Mouse (Mus musculus) thymus, postnatal 25 days (tissue): ENCODE data around the gene Igsf6.
A peak's percentile ranks its signal among the peaks of the same experiment; 100 is the strongest.
"Not testable (repeated sequence)": the region's sequence is repeated elsewhere in the genome, so short reads cannot be mapped to it uniquely, and the experiment has no call there.

ENCODE experiments used
- DNase-seq: peaks from one replicate; pipeline ENCODE4 v3.0.0; 2022

The Igsf6 gene

GRCm38 (mm10) chr7:121047624-121048023 is 26.7 kb downstream of the Igsf6 start:
- no peak for DNase-seq

DNA sequence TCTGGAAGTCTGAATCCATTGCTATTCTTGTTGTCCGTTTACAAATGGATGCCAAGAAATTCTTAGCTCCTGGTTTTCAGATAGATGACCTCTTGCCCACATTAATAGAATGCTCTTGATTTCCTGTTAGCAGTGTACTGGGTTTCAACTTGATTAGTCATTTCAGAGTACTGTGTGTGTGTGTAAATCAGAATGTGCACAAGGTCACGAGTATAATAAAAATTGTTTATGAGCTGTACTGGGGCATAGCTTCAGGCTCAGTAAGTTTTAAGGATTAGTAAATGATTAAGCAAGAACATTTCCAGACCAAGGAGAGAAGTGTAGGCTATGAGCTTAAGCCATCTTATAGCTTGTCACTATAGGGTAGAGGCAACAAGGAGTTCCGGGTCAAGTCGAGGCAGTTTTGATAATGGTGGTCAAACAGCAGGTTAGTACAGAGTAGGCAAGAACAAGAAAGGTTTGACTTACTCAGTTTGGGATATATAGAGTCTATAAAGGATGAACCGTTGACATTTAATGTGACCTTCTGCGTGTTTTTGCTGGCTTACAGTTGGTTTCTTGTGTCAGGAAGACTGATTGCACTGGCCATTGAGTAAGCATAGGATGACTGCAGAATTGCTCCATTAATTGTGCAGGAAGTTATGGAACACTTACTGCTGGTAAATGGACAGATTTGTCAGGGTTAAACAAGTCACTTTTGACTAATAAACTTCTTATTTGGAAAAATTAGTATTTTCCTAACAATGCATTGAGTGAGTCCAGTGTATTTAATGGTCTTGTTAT is 28.5 kb downstream of the Igsf6 start:
- DNase-seq = no peak

GRCm38 (mm10) chr7:121044251-121044650 is 30.1 kb downstream of the Igsf6 start:
- no peak for DNase-seq

DNA sequence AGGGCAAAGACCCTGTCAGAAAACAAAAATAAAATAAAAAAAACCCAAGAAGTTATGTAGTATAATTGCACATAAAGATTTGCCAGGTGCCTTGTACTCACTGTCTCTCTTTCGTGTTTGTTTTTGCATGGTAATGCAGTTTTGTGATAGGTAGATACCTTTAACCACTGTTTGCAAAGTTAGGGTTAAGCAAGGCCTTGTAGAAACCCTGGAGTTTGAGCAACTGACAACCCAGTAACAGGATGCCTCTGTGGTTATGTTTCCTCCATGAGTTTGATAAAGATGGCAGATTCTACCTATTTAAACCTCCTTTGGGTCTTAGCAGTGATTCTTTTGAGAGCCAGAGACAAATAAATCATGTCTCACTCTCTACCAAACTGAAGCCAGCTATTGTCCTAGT is 30.9 kb downstream of the Igsf6 start:
- no peak for DNase-seq

DNA sequence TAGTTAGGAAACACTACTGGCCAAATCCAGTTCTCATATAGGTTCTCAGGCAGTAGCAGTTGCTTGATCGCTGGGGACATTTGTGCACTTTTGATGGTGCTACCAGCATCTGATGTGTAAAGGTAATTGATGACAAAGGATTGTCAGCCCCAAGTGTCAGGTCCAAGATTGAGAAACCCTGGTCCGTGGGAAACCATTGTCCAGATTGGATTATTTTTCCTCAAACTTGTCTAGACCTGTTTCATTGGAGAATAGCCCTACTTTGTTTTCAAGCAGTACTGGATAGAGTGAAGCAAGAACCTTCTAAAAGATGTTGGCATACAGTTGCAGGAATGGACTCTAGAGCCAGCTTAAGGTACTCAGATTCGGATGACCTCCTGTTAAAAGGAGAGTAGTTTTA is 31.4 kb downstream of the Igsf6 start:
- no peak for DNase-seq

GRCm38 (mm10) chr7:121041989-121042388 is 32.4 kb downstream of the Igsf6 start:
- no peak for DNase-seq

GRCm38 (mm10) chr7:121040595-121040994 is 33.8 kb downstream of the Igsf6 start:
- DNase-seq = no peak

DNA sequence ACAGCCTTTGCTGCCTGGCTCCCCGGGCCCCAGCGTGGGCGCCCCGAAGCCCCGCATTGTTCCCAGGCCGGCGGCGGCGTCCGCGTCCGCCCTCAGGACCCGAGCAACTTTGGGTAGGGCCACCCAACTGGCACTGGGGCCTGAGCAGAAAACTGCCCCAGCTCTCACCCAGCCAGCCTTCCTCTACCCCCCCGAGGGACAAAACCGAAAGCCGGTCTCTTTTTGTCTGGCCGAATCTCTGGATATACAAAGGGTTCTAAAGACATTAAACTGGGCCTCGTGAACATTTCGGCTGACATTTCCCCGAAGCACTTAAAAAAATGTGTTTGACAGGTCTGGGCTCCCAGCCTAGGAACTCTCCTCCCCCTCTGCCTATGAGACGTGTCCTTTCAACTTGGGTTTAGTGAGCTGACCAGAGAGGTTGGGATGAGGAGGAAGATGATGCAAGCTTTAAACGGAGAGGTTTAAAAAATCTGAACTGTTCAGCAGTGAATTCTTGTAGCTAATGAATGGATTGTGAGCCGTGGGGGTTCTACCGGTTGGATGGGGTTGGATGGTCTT is 39.1 kb downstream of the Igsf6 start:
- no peak for DNase-seq

DNA sequence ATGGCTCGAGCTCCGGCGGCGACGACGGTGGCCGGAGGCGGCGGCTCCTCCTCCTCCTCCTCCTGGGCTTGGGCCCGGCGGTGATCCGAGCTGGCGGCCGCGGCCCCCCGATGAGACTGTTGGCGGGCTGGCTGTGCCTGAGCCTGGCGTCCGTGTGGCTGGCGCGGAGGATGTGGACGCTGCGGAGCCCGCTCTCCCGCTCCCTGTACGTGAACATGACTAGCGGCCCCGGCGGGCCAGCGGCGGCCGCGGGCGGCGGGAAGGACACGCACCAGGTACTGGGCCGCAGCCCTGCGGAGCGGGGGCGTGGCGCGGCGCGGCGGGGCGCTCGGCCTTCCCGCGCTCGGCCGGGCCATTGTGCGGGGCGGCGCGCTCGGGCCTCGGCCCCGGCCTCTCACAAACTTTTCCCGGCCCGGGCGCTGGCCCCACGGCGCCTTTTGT is 39.7 kb downstream of the Igsf6 start:
- no peak for DNase-seq

DNA sequence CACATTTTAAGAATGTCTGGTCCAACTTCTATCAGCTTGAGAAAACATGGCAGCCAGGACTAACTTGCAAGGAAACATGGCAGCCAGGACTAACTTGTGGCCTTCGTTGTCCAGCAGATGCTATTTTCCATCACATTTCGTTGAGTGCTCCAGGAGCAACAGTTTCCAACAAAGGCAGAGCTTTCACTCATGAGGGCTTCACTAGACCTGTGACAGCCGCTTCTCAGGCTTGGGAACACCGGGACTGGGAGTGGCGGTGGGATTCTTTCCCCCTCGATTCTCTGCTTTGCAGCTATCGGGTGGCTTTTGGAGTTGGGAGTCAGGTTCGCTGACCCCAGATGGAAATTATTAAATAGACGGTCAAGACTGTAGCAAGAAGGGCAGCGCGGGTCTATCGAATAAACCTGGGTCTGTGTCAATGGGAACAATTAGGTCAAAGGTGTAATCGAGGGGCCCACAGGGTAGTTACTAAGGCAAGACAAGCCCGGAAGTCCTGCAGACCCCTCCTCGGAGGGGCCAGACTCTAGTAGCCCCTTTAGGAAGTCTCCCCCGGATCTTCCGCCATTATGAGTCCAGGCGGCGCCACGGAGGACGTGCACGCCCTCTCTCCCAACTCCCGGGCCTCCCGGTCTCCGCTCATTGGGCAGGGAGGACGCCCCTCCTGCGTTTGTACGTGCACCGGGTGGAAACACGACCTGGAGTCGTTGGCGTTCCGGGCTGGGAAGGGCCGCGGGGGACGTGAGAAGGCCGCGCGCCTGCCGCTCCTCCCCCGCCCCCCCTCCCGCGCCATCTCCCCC is 40.3 kb downstream of the Igsf6 start, which contains the start of gene Mettl9:
Mettl9 (plus strand) TSS at position 590 of the 797 bp plus-strand sequence.
- peak; percentile 94 for DNase-seq

GRCm38 (mm10) chr7:121029947-121030346 is 44.4 kb downstream of the Igsf6 start:
- DNase-seq = not testable (repeated sequence)

DNA sequence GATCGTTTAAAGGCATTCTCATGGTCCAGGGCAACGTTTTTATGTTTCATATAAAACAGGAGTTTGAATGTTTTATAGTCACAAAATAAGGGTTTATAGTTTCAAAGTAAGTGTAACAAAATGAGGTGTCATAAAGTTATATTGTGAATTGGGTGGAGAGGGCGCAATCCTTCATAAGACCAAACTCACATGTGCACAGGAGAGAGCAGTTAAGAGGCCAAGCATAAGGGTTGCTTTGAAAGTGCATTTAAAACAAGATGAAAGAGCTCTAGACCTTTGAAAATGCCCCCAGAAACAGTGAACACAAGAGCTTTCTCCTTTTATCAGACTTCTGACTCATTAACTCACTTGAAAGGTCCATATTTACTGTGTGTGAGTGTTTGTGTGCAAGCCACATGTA is 48.1 kb downstream of the Igsf6 start:
- DNase-seq = no peak

DNA sequence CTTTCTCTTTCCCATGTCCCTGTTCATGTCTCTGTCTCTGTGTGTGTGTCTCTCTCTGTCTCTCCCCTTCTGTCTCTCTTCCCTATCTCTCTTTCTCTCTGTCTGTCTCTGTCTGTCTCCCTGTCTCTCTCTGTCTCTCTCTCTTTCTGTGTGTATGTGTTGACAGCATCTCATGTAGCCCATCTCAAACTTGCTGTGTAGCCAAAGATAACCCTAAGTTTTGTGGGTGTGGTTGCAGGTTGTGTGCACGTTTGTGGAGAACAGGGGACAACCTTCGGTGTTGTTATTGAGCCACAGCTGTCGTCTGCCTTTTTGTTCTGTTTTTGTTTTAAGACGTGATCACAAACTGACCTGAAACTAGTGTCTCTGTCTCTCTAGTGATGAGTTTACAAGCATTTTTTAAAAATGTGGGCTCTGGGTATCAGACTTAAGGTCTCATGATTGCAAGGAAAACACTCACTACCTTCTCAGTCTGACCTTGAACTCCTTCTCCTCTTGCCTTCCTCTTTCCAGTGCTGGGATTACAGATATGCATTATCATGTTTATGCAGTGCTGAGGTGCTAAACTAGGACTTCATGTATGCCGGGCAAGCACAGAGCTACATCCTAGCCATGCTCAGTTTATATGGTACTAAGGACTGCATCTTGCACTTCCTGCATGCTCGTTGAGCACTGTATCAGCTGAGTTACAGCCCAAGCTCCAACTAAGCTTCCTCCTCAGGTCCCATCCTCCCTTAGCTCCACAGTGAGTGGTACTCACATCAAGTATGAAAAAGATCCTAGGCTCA is 49.0 kb downstream of the Igsf6 start:
- DNase-seq = no peak

GRCm38 (mm10) chr7:121020277-121020676 is 54.1 kb downstream of the Igsf6 start:
- DNase-seq = peak; percentile 32

- DNase-seq = no peak
These were observed 55.6 kb downstream of the Igsf6 start for GRCm38 (mm10) chr7:121018778-121019177.

DNA sequence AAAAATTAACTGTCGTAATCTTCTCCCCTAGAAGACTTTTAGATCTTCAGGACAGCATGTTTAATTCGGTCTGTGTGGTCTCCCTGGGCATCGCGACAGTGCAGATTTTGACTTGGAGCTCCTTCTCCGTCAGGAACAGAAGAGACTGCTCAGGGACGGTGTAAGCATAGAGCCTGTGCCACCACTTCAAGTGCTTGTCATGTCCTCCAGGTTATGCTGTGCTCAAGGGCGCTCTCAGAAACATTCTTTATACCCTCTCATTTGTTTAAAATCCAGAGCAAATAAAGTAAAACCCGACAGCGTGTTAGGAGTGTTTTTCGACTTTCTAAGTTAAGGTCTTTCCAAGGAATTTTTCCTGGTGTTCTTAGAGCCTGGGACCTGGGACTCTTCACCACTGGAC is 59.9 kb downstream of the Igsf6 start:
- no peak for DNase-seq
